ENCODE assay signal across 13 mouse cellular contexts in the genomic region with DNA sequence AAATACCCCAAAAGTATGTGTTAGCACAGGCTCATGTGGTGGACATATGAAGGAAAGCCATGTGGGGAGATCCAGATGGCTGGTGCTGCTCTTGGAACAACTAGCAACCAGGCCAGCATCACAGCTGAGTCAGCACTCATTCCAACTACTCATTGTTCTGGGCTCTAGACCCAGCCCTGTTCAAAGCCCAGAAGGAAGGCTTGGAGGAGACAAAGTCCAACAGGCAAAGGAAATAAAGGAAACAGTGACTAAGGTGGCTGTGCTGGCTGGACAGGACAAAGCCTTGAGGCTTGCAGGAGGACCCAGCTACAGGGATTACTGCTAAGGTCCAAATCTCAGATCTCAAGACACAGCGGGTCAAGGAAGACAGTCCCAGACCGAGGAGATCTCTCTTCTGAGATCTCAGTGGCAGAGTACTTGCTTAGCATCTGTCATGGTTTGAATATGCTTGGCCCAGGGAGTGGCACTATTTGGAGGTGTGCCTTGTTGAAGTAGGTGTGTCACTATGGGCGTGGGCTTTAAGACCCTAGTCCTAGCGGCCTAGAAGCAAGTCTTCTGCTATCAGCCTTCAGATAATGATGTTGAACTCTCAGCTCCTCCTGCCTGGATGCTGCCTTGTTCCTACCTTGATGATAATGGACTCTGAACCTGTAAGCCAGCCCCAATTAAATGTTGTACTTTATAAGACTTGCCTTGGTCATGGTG. TPM values are rescaled to one million over a fixed set of nuclear protein-coding genes. Genes with fewer than 3 reads are reported as not detected.
DNase-seq lines count a peak whose midpoint lies in the region; ATAC-seq lines count a peak whose summit lies in the region.
"Had no signal": no experiment of that assay in that cellular context is flagged by ENCODE, and none has a peak within 500 bp of the region (broad histone marks: within the 10 kb centered on the region; RNA-seq: fewer than 3 reads in every experiment).

No protein-coding gene starts in this region.

- H3K4me1 ChIP-seq in heart, embryonic 10.5 days: peaks cover 45% of the 10 kb centered on the region
- H3K4me1 ChIP-seq in heart, embryonic 11.5 days (ENCODE audit: control insufficient read depth, insufficient read depth, low read length): peaks cover 45% of the 10 kb centered on the region

- H3K27me3 ChIP-seq in heart, embryonic 10.5 days (ENCODE audit: insufficient read depth, poor library complexity, severe bottlenecking): no peaks in the 10 kb centered on the region
- H3K27me3 ChIP-seq in heart, embryonic 11.5 days (ENCODE audit: control insufficient read depth, insufficient read depth, low read length): no peaks in the 10 kb centered on the region
- H3K27me3 ChIP-seq: liver, embryonic 13.5 days; midbrain, embryonic 12.5 days; neural tube, embryonic 15.5 days had no signal

- H3K36me3 ChIP-seq in heart, embryonic 10.5 days: peaks cover 32% of the 10 kb centered on the region
- 0 out of 2 replicates have a peak, but pooled peaks cover 3% of the 10 kb centered on the region for H3K36me3 ChIP-seq in heart, embryonic 11.5 days (ENCODE audit: control insufficient read depth, insufficient read depth, low read length)
- no peaks in the 10 kb centered on the region for H3K36me3 ChIP-seq in macrophage (ENCODE audit: inconsistent target)
- H3K36me3 ChIP-seq: liver, embryonic 13.5 days had no signal

- H3K27ac ChIP-seq in heart, embryonic 10.5 days: no peak overlapping the region
- no peak overlapping the region for H3K27ac ChIP-seq in heart, embryonic 11.5 days (ENCODE audit: low read depth, low read length)
- peak overlapping the region; percentile 78 for H3K27ac ChIP-seq in macrophage
- H3K27ac ChIP-seq: liver, embryonic 13.5 days; midbrain, embryonic 12.5 days; neural tube, embryonic 15.5 days had no signal

- ATAC-seq in heart, embryonic 11.5 days (replicated peaks; ENCODE audit: insufficient number of reproducible peaks, low FRiP score, low TSS enrichment): no peak
- no peak for ATAC-seq in megakaryocyte progenitor cell, adult 5-6 weeks (replicated peaks; ENCODE audit: poor library complexity)

- H3K9me3 ChIP-seq in heart, embryonic 10.5 days: no peaks in the 10 kb centered on the region
- H3K9me3 ChIP-seq in heart, embryonic 11.5 days (replicated peaks; ENCODE audit: control insufficient read depth, low read length): no peaks in the 10 kb centered on the region
- H3K9me3 ChIP-seq: liver, embryonic 13.5 days; midbrain, embryonic 12.5 days; neural tube, embryonic 15.5 days had no signal

- H3K79me2 ChIP-seq in macrophage (ENCODE audit: inconsistent target): peaks cover 97% of the 10 kb centered on the region

- peak; percentile 52 for DNase-seq in heart, embryonic 10.5 days (ENCODE audit: low spot score)
- DNase-seq in 416B (ENCODE audit: low read depth): peak; percentile 40
- DNase-seq in cerebellum, postnatal 14 days: peak; percentile 31 to 39
- DNase-seq in left cerebral cortex, adult 11 months (ENCODE audit: low spot score): no peak
- no peak for DNase-seq in embryo, embryonic 11 days
- DNase-seq: gastrocnemius, postnatal 36 days; liver, embryonic 13.5 days had no signal

- H3K4me2 ChIP-seq in heart, embryonic 11.5 days: no peak overlapping the region
- H3K4me2 ChIP-seq: liver, embryonic 13.5 days; midbrain, embryonic 12.5 days; neural tube, embryonic 15.5 days had no signal

- whole genome bisulfite sequencing in heart, embryonic 10.5 days: 83% methylated on average over 4 of the region's 4 CpGs
- 74% methylated on average over 4 of the region's 4 CpGs for WGBS in heart, embryonic 11.5 days (ENCODE audit: insufficient replicate concordance)
- WGBS in macrophage (ENCODE audit: missing documents): 89% methylated on average over 4 of the region's 4 CpGs

- no peak overlapping the region for H3K9ac ChIP-seq in heart, embryonic 11.5 days (ENCODE audit: low read depth, low read length)
- H3K9ac ChIP-seq: liver, embryonic 13.5 days; midbrain, embryonic 12.5 days; neural tube, embryonic 15.5 days had no signal

- H3K4me3 ChIP-seq in heart, embryonic 10.5 days: no peak overlapping the region
- no peak overlapping the region for H3K4me3 ChIP-seq in heart, embryonic 11.5 days (ENCODE audit: low read depth, low read length)
- no peak overlapping the region for H3K4me3 ChIP-seq in macrophage (ENCODE audit: inconsistent target)
- H3K4me3 ChIP-seq: liver, embryonic 13.5 days; midbrain, embryonic 12.5 days; neural tube, embryonic 15.5 days had no signal

RNA-seq across cellular contexts. Expression of gene Cdip1, which starts 12.0 kb away (rescaled TPM):
- polyA plus RNA-seq in heart, embryonic 10.5 days (2016; fragmentation: Nextera tagmentation; extraction: Ambion mirVana): 121 and 152 TPM in 2 replicates
- 113 and 118 TPM in 2 replicates for polyA plus RNA-seq in heart, embryonic 11.5 days (2014; fragmentation: Nextera tagmentation; extraction: Ambion mirVana)
- 100 to 1,000 TPM in 14 of 26 experiments, 10 to 100 TPM in 12; 64.1 to 256 (median 104) TPM for total RNA-seq in macrophage (2018; cell fraction: chromatin; rRNA removed)
- total RNA-seq in macrophage (2018; cell fraction: cytosol; rRNA removed): 10 to 100 TPM in 25 of 26 experiments, 1 to 10 TPM in 1; 9.5 to 31.8 (median 13.9) TPM
- total RNA-seq in macrophage (2018; cell fraction: nucleus; rRNA removed): 100 to 1,000 TPM in 8 of 26 experiments, 10 to 100 TPM in 18; 35.5 to 169 (median 66.1) TPM
- 15.0 to 29.2 TPM (median 20.4 TPM) in 3 replicates for polyA plus RNA-seq in macrophage (2018)
- 10.3 and 12.2 TPM in 2 replicates for total RNA-seq in megakaryocyte progenitor cell, adult 5-6 weeks (2015)
- 10.7 and 11.5 TPM in 2 replicates for total RNA-seq in megakaryocyte progenitor cell, adult 5-6 weeks (2017)

RNA-seq across cellular contexts. Expression of gene Hmox2, which starts 51.9 kb away (rescaled TPM):
- polyA plus RNA-seq in heart, embryonic 10.5 days (2016; fragmentation: Nextera tagmentation; extraction: Ambion mirVana): 101 and 104 TPM in 2 replicates
- polyA plus RNA-seq in heart, embryonic 11.5 days (2014; fragmentation: Nextera tagmentation; extraction: Ambion mirVana): 102 and 109 TPM in 2 replicates
- total RNA-seq in macrophage (2018; cell fraction: chromatin; rRNA removed): 10 to 100 TPM in 20 of 26 experiments, 1 to 10 TPM in 6; 4.2 to 71.2 (median 34.7) TPM
- 100 to 1,000 TPM; 118 to 323 (median 211) TPM for total RNA-seq in macrophage (2018; cell fraction: cytosol; rRNA removed)
- total RNA-seq in macrophage (2018; cell fraction: nucleus; rRNA removed): 100 to 1,000 TPM in 6 of 26 experiments, 10 to 100 TPM in 20; 22.3 to 134 (median 71.1) TPM
- polyA plus RNA-seq in macrophage (2018): 195 to 303 TPM (median 234 TPM) in 3 replicates
- 68.6 and 81.1 TPM in 2 replicates for total RNA-seq in megakaryocyte progenitor cell, adult 5-6 weeks (2015)
- total RNA-seq in megakaryocyte progenitor cell, adult 5-6 weeks (2017): 74.7 and 78.8 TPM in 2 replicates

RNA-seq across cellular contexts. Expression of gene 4930562C15Rik, which starts 57.2 kb away (rescaled TPM):
- polyA plus RNA-seq in heart, embryonic 10.5 days (2016; fragmentation: Nextera tagmentation; extraction: Ambion mirVana): 0.44 and 0.59 TPM in 2 replicates
- polyA plus RNA-seq in heart, embryonic 11.5 days (2014; fragmentation: Nextera tagmentation; extraction: Ambion mirVana): 0.25 and 0.79 TPM in 2 replicates
- 1 to 10 TPM in 4 of 26 experiments, under 1 TPM in 14, not detected in 8; 0.21 to 2.2 (median 0.64) TPM for total RNA-seq in macrophage (2018; cell fraction: chromatin; rRNA removed)
- under 1 TPM in 16 of 26 experiments, not detected in 10; 0.03 to 0.37 (median 0.11) TPM for total RNA-seq in macrophage (2018; cell fraction: cytosol; rRNA removed)
- total RNA-seq in macrophage (2018; cell fraction: nucleus; rRNA removed): 1 to 10 TPM in 2 of 26 experiments, under 1 TPM in 12, not detected in 12; 0.11 to 1.1 (median 0.50) TPM
- 0.16 TPM in 1 of 3 replicates, not detected in the others for polyA plus RNA-seq in macrophage (2018)
- not detected in 2 replicates for total RNA-seq in megakaryocyte progenitor cell, adult 5-6 weeks (2015)
- not detected in 2 replicates for total RNA-seq in megakaryocyte progenitor cell, adult 5-6 weeks (2017)
- total RNA-seq: gastrocnemius, postnatal 36 days; layer of hippocampus, postnatal 36 days had no signal
- polyA plus RNA-seq: liver, embryonic 13.5 days had no signal

RNA-seq across cellular contexts. Expression of gene Nmral1, which starts 58.9 kb away (rescaled TPM):
- polyA plus RNA-seq in heart, embryonic 10.5 days (2016; fragmentation: Nextera tagmentation; extraction: Ambion mirVana): 63.3 and 97.6 TPM in 2 replicates
- 53.1 and 58.3 TPM in 2 replicates for polyA plus RNA-seq in heart, embryonic 11.5 days (2014; fragmentation: Nextera tagmentation; extraction: Ambion mirVana)
- 10 to 100 TPM in 13 of 26 experiments, 1 to 10 TPM in 10, under 1 TPM in 1, not detected in 2; 0.58 to 29.1 (median 10.7) TPM for total RNA-seq in macrophage (2018; cell fraction: chromatin; rRNA removed)
- 10 to 100 TPM in 19 of 26 experiments, 1 to 10 TPM in 7; 6.2 to 19.1 (median 11.3) TPM for total RNA-seq in macrophage (2018; cell fraction: cytosol; rRNA removed)
- total RNA-seq in macrophage (2018; cell fraction: nucleus; rRNA removed): 10 to 100 TPM in 11 of 26 experiments, 1 to 10 TPM in 15; 1.4 to 32.4 (median 9.0) TPM
- polyA plus RNA-seq in macrophage (2018): 6.3 to 20.4 TPM (median 15.6 TPM) in 3 replicates
- 61.8 and 64.7 TPM in 2 replicates for total RNA-seq in megakaryocyte progenitor cell, adult 5-6 weeks (2015)
- 65.5 and 70.5 TPM in 2 replicates for total RNA-seq in megakaryocyte progenitor cell, adult 5-6 weeks (2017)

Comparison
In these comparisons a context has a peak if more than half of its experiments do, and no peak if none do; other contexts are left out.
1. DNase-seq: peak in heart, embryonic 10.5 days (single experiment), 416B (single experiment) and cerebellum, postnatal 14 days (2 of 2); none in left cerebral cortex, adult 11 months (single experiment) and embryo, embryonic 11 days (single experiment).